Mouse (Mus musculus): Measurements from ENCODE around the gene Gtf2h5. TPM values are rescaled to one million over a fixed set of nuclear protein-coding genes. Genes with fewer than 3 reads are reported as not detected.

Gtf2h5 gene
- total RNA-seq (2023) = 10 to 100 TPM; 52.8 to 59.8 TPM

DNA sequence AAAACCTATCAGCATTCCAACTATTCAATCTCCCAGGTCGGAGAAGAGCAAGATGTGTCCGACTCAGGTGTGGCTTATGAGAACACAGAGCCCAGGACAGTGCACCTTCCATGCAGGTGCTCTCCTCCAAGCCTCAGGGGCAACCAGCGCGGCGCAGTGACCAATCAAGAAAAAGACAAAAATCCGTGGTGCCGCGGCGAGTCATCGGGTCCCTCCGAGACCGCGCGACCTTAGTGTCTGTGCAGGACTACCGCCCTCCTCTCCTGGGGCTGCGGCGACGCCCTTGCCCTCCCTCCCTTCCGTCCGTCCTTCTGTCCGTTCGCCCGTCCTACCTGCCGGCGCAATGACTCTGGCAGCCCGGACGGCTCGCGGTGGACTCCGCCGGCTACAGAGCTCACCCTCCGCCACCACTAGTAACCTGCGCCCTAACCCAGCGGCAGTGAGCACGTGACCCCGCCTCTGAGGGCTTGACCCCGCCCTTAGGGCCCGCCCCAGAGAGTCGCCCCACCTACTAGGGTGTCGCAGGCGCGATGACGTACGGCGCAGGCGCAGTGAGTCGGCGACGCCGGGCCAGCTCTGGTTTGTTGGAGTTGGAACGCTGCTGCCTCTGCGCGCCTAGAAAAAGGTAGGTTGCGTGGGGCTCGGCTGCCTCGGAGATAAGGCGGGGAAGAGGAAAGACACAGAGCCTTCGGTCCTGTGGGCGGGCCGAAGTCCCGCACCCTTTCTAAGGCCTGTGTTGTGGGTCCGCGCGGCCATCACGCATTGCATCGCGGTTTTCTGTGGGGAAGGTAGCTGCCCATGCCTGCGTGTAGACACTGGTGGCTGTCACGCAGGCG is at the start of gene Gtf2h5, which contains the start of gene Serac1:
Gtf2h5 (plus strand) TSS at position 500 of the 836 bp plus-strand sequence.
Serac1 (minus strand) TSS at position 455 of the 836 bp plus-strand sequence.

DNA sequence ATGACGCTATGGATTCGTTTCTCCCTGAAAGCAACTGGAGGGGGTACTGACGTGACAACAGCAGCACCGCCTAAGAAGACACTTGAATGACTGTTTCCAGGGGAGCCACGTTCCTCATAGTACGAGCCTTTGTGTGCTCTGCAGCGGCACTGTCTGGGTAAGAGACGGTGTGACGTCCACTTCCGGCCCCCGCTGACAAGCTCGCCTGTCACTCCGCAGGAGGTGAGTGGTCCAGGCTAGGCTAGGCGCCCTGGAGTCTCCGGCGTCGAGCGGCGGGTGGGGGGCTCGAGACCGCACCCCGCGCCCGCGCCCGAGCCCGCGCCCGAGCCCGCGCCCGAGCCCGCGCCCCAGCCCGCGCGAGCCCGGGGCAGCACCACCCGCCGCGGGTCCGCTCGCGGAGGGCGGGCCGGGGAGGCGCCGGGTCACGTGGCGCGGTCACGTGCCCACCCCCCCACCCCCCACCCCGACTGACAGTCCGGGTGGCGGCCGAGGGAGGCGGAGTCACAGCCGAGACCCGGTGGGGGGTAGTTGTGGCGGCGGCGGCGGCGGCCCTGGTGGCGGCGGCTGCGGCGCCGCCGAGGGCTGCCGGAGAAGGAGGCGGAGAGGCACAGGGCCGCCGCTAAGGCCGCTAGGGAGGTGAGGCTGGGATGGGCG is 26.9 kb downstream of the Gtf2h5 start, which contains the start of gene Tulp4:
Tulp4 (plus strand) TSS at position 77 of the 654 bp plus-strand sequence.

Other genes starting within 250 kb of the Gtf2h5 start
- 10 to 100 TPM in 1 of 2 experiments, 1 to 10 TPM in 1; 8.5 to 12.1 TPM for gene Snx9, start 238.5 kb upstream of the Gtf2h5 start, total RNA-seq (2023)
- 10 to 100 TPM; 18.0 to 21.8 TPM for gene Synj2, start 138.5 kb upstream of the Gtf2h5 start, total RNA-seq (2023)
- 1 to 10 TPM; 5.7 to 8.1 TPM for gene Serac1, start within 50 bp of the Gtf2h5 start, total RNA-seq (2023)
- gene Tulp4, start 26.7 kb downstream of the Gtf2h5 start, total RNA-seq (2023) = 10 to 100 TPM; 91.9 to 92.0 TPM
- gene Tmem181a, start 177.1 kb downstream of the Gtf2h5 start, total RNA-seq (2023) = 1 to 10 TPM; 8.5 to 8.8 TPM
- 10 to 100 TPM in 1 of 2 experiments, 1 to 10 TPM in 1; 6.7 to 11.0 TPM for gene Dynlt1a, start 237.7 kb downstream of the Gtf2h5 start, total RNA-seq (2023)